Mouse (Mus musculus) embryonic facial prominence, embryonic 11.5 days (tissue): ENCODE data around the gene Slco3a1. TPM values are rescaled to one million over a fixed set of nuclear protein-coding genes. Genes with fewer than 3 reads are reported as not detected.

Experiments used
- ATAC-seq: fragments of 200-750 bp; cut with Nextera tagmentation; replicated peaks from 2 replicates; pipeline ENCODE4 v1.8.0; 2017; ENCODE audit warnings: low read depth; ENCODE audit not compliant: insufficient number of reproducible peaks, low FRiP score, low TSS enrichment
- DNase-seq: peaks from one replicate; pipeline ENCODE4 v3.0.0-alpha.2; 2015; ENCODE audit warnings: low spot score
- H3K27ac ChIP-seq: fragments of 300-500 bp; sonication (generic); replicated peaks from 2 replicates; pipeline ENCODE4 v1.5.1; 2014; ENCODE audit warnings: mild to moderate bottlenecking, low read depth, low read length, control low read depth
- H3K27me3 ChIP-seq: fragments of 300-500 bp; sonication (generic); 2 replicates; pipeline ENCODE4 v1.6.1; 2014; ENCODE audit warnings: mild to moderate bottlenecking, low read length, moderate library complexity, mixed read lengths; ENCODE audit not compliant: control insufficient read depth, insufficient read depth
- H3K36me3 ChIP-seq: fragments of 300-500 bp; sonication (generic); replicated peaks from 2 replicates; pipeline ENCODE4 v1.6.1; 2014; ENCODE audit warnings: low read depth, mild to moderate bottlenecking, low read length, moderate library complexity, mixed read lengths; ENCODE audit not compliant: control insufficient read depth, insufficient read depth
- H3K4me1 ChIP-seq: fragments of 300-500 bp; sonication (generic); 2 replicates; pipeline ENCODE4 v1.6.1; 2014; ENCODE audit warnings: low read length, mixed read lengths; ENCODE audit not compliant: control insufficient read depth, insufficient read depth
- H3K4me2 ChIP-seq: fragments of 300-500 bp; sonication (generic); 2 replicates; pipeline ENCODE4 v1.6.1; 2014; ENCODE audit warnings: low read depth, mild to moderate bottlenecking, control low read depth, low read length, moderate library complexity
- H3K4me3 ChIP-seq: fragments of 300-500 bp; sonication (generic); 2 replicates; pipeline ENCODE4 v1.5.1; 2014; ENCODE audit warnings: low read depth, low read length, control low read depth
- H3K9ac ChIP-seq: fragments of 300-500 bp; sonication (generic); replicated peaks from 2 replicates; pipeline ENCODE4 v1.6.1; 2014; ENCODE audit warnings: mild to moderate bottlenecking, control low read depth, low read length
- H3K9me3 ChIP-seq: fragments of 300-500 bp; sonication (generic); replicated peaks from 2 replicates; pipeline ENCODE4 v1.6.1; 2016; ENCODE audit warnings: mild to moderate bottlenecking, low read length, inconsistent platforms, mixed read lengths; ENCODE audit not compliant: control insufficient read depth
- WGBS: fragments of 180-500 bp; shearing (Covaris S2); extraction: QIAGEN DNeasy Blood & Tissue Kit; methylation state at CpG from one replicate; pipeline ENCODE4 v1.1.7; 2014; 5-methylcytosine and 5-hydroxymethylcytosine counted together
- polyA plus RNA-seq: library from polyadenylated mRNA; unstranded; fragments of >200 nt; fragmentation: Nextera tagmentation; extraction: Ambion mirVana; gene quantifications from 2 replicates; pipeline ENCODE4 v1.2.1, GENCODE M21; 2014

Gene Slco3a1
- polyA plus RNA-seq, 1 experiment from 2014 or later, result 6.6 TPM

GRCm38 (mm10) chr7:74311536-74311935 lies 243.0 kb downstream of the Slco3a1 start:
- DNase-seq (no peak), ATAC-seq (no peak)
- Histone ChIP-seq H3K27me3 (no peaks in the 10 kb centered on the region), H3K36me3 (no peaks in the 10 kb centered on the region), H3K4me3 (no peak overlapping the region), H3K4me1 (no peaks in the 10 kb centered on the region), H3K4me2 (no peak overlapping the region), H3K9me3 (no peaks in the 10 kb centered on the region), H3K27ac (no peak overlapping the region), H3K9ac (no peak overlapping the region)
- WGBS, result 69% methylated on average over 4 of the region's 4 CpGs

DNA sequence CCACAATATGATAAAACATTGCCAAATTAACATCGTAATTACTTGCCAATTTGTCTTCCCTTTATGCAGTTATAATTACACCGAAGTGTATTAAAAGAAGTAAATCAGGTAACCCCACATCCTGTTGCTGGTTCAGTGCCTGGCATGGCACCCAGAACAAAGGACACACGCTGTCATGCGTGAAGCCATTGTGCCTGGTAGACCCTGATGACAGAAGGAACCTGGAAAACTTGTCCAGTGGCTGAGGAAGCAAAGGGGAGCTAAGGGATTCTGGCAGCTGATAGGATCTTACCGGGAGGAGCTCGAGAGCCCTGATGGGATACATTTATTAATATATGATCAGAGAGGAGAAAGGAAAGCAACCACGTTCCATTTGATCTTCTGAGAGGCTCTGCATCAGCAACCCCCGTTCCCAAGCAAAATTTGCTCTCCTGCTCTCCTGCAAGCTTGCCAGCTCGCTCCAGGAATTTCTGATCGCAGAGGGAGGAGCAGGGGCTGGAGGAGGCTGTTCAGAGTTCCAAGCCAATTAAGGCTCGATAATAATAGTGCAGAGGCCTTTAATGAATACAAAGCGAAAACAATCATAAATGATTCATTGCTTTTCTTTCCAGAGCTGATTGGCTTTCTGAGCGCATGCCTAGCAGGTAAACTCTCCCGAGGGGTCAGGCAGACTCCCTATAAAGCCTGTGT lies 250.8 kb downstream of the Slco3a1 start:
- 75% methylated on average over 14 of the region's 14 CpGs for WGBS
- no peak overlapping the region for H3K4me2 ChIP-seq

GRCm38 (mm10) chr7:74303081-74303480 lies 251.5 kb downstream of the Slco3a1 start:
- H3K27me3 ChIP-seq, result no peaks in the 10 kb centered on the region
- no peak overlapping the region for H3K9ac ChIP-seq
- ATAC-seq (no peak), DNase-seq (no peak)
- H3K27ac ChIP-seq, result no peak overlapping the region
- H3K4me2 ChIP-seq, result no peak overlapping the region
- no peaks in the 10 kb centered on the region for H3K4me1 ChIP-seq
- H3K4me3 ChIP-seq, result no peak overlapping the region
- H3K36me3 ChIP-seq, result no peaks in the 10 kb centered on the region
- H3K9me3 ChIP-seq, result no peaks in the 10 kb centered on the region
- 58% methylated on average over 5 of the region's 5 CpGs for WGBS

More for the DNA sequence above, 250.8 kb downstream of the Slco3a1 start:
- DNase-seq (no peak), ATAC-seq (no peak)
- H3K9ac ChIP-seq, result no peak overlapping the region
- H3K4me1 ChIP-seq, result no peaks in the 10 kb centered on the region
- no peaks in the 10 kb centered on the region for H3K27me3 ChIP-seq
- H3K36me3 ChIP-seq, result no peaks in the 10 kb centered on the region
- no peak overlapping the region for H3K4me3 ChIP-seq
- no peak overlapping the region for H3K27ac ChIP-seq
- no peaks in the 10 kb centered on the region for H3K9me3 ChIP-seq

DNA sequence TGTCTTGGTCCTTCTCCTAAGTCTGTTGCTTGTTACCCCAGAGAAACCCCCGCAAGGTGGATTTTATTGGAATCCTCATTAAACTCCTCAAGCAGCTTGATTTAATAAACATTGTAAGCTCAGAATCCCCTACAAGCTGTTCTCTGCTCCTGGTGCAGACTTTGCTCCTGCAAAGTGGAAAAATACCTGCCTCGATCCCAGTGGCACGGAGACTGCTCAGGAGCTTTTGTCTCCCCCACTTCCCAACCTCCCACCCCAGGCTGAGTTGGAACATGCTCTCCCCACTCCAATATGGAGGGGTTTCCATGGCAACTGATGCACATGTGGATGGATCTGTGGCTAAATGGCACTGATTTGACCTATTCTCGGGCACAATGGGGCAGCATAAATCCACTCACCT lies 268.0 kb downstream of the Slco3a1 start:
- H3K36me3 ChIP-seq, result no peaks in the 10 kb centered on the region

DNA sequence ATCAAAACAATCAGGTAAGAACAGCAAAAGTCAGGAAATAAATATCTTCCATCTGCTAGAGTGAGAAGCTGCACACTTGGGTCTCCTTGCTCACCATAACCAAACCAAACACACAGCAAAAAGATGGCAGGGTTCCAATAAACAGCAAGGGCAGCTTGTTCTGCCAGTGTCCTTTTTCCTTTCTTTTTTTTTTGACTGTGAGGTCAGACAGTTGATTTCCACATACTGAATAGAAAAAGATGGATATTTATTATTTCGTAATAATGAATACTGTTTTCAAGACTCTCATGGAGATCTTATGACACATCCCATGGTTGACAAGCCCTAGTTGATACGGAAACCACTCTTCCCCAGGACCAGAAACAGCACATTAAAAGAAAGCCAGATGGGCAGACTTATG lies 274.2 kb downstream of the Slco3a1 start:
- 93% methylated on average over 2 of the region's 2 CpGs for WGBS
- Histone ChIP-seq H3K4me1 (no peaks in the 10 kb centered on the region), H3K9ac (no peak overlapping the region), H3K36me3 (no peaks in the 10 kb centered on the region), H3K4me2 (no peak overlapping the region), H3K4me3 (no peak overlapping the region), H3K27me3 (no peaks in the 10 kb centered on the region), H3K27ac (no peak overlapping the region), H3K9me3 (no peaks in the 10 kb centered on the region)
- DNase-seq (no peak), ATAC-seq (no peak)

More for the DNA sequence above, 268.0 kb downstream of the Slco3a1 start:
- Histone ChIP-seq H3K4me1 (no peaks in the 10 kb centered on the region), H3K9me3 (no peaks in the 10 kb centered on the region), H3K27me3 (no peaks in the 10 kb centered on the region), H3K27ac (no peak overlapping the region), H3K9ac (no peak overlapping the region), H3K4me2 (no peak overlapping the region), H3K4me3 (no peak overlapping the region)
- DNase-seq (no peak), ATAC-seq (no peak)
- 83% methylated on average over 4 of the region's 4 CpGs for WGBS

DNA sequence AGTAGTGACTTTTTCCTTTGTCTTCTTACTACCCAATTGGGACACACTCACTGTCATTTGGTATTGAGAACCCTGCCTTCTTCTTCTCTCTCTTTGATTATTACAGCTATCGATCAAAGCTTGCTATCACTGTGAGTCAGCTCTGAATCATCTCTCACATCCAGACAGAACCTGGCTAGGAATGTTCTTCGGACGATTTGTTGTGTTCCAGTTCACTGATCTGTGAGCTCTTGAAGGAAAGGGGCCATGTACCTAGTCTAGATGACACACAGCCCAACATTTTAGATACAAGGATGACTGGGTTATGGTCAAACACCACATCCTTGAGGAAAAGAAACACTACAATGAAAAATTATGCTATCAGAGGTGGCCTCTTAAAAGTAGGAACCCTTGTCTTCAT lies 275.2 kb downstream of the Slco3a1 start:
- ATAC-seq, result no peak
- Histone ChIP-seq H3K4me2 (no peak overlapping the region), H3K36me3 (no peaks in the 10 kb centered on the region), H3K4me1 (no peaks in the 10 kb centered on the region), H3K27ac (no peak overlapping the region), H3K27me3 (no peaks in the 10 kb centered on the region), H3K9ac (no peak overlapping the region), H3K4me3 (no peak overlapping the region), H3K9me3 (no peaks in the 10 kb centered on the region)
- DNase-seq, result no peak
- 88% methylated on average over 3 of the region's 3 CpGs for WGBS

- no peak for DNase-seq
- H3K4me2 ChIP-seq, result no peak overlapping the region
Measured at GRCm38 (mm10) chr7:74270089-74270394, 284.5 kb downstream of the Slco3a1 start.

DNA sequence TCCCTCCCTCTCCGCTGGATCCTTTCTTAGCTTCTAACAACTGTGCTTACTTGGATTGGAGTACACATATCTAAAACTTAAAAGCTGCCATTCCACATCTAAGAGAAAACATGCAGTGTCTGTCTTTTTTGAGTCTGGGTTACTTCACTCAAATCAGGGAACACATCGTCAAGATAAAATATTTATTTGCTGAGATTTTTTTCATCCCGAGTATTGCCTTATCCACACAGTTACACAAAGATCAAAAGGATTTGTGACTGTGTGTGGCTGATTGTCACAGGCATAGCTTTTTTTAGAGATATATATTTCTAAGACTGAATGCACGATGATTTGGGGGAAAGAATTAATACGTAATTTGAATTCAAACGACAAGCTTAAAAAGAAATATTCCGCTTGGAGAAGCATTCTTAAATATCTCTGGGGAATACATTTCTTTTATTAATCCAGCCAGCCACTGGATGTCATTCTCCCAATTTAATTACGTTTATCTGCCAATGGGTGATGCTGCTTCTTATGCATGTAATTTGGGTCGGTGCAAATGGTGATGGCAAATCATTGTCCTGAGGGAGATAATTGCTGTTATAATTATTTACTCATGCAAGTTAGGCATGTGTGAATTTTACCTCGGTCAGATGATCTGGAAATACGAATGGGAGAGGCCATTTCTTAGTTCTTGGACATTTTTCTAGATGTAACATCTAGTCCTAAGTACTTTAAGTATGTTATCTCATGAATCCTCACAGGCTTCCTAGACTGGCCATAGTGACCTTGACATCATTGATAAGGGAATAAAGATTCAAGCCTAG lies 285.1 kb downstream of the Slco3a1 start:
- H3K4me3 ChIP-seq, result no peak overlapping the region
- H3K9ac ChIP-seq, result no peak overlapping the region
- WGBS, result 88% methylated on average over 11 of the region's 11 CpGs
- no peaks in the 10 kb centered on the region for H3K4me1 ChIP-seq
- H3K27ac ChIP-seq, result no peak overlapping the region
- H3K9me3 ChIP-seq, result no peaks in the 10 kb centered on the region
- H3K27me3 ChIP-seq, result no peaks in the 10 kb centered on the region
- no peak overlapping the region for H3K4me2 ChIP-seq
- ATAC-seq (no peak), DNase-seq (no peak)
- H3K36me3 ChIP-seq, result no peaks in the 10 kb centered on the region

More at GRCm38 (mm10) chr7:74270089-74270394, 284.5 kb downstream of the Slco3a1 start:
- H3K9ac ChIP-seq, result no peak overlapping the region
- H3K36me3 ChIP-seq, result no peaks in the 10 kb centered on the region
- no peaks in the 10 kb centered on the region for H3K9me3 ChIP-seq
- no peaks in the 10 kb centered on the region for H3K27me3 ChIP-seq
- no peak overlapping the region for H3K4me3 ChIP-seq
- 89% methylated on average over 1 of the region's 1 CpGs for WGBS
- ATAC-seq, result no peak
- H3K4me1 ChIP-seq, result no peaks in the 10 kb centered on the region
- no peak overlapping the region for H3K27ac ChIP-seq
